Mouse (Mus musculus): ENCODE measurements around the gene Rab3a. TPM values are rescaled to one million over a fixed set of nuclear protein-coding genes. Genes with fewer than 3 reads are reported as not detected.
A peak's percentile ranks its signal among the peaks of the same experiment; 100 is the strongest.

The Rab3a gene
- polyA plus RNA-seq, 1 experiment from 2014 or later: 355 TPM

- 3% methylated on average over 48 of the region's 48 CpGs for WGBS
- Histone ChIP-seq H3K4me1 (replicated peaks) (peaks cover 17% of the 10 kb centered on the region), H3K9me3 (no peaks in the 10 kb centered on the region), H3K4me3 (peak overlapping the region; percentile 34), H3K36me3 (no peaks in the 10 kb centered on the region), H3K9ac (peak overlapping the region; percentile 65), H3K4me2 (peak overlapping the region; percentile 52), H3K27me3 (peaks cover 89% of the 10 kb centered on the region), H3K27ac (no peak overlapping the region)
- ATAC-seq (ENCODE audit: low FRiP score): peak; percentile 30; the same call in 1 of the 2 replicates
These were observed 10.6 kb upstream of the Rab3a start for GRCm38 (mm10) chr8:70743656-70744590.

DNA sequence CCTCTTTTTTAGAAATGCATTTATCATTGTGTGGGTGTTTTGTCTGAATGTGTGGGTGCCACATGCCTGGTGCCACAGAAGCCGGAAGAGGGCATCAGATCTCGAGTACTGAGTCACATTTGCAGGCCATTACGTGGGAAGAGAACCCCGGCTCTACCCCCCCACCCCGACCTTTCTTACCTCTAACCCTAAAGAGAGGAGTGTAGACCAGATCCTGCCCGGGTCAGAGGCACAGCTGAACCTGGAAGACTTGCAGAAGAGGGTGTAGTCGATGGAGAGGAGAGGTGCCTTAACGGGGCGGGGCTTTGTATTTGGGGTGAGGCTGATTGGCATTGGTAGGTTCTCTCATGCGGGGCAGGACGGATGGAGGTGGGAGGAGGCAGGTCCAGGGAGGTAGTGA is 9.7 kb upstream of the Rab3a start:
- Histone ChIP-seq H3K4me2 (no peak overlapping the region), H3K27me3 (peaks cover 98% of the 10 kb centered on the region)

GRCm38 (mm10) chr8:70745691-70746220 is 8.7 kb upstream of the Rab3a start:
- Histone ChIP-seq H3K9ac (no peak overlapping the region), H3K4me2 (no peak overlapping the region), H3K36me3 (no peaks in the 10 kb centered on the region), H3K4me1 (replicated peaks) (peaks cover 17% of the 10 kb centered on the region), H3K4me3 (no peak overlapping the region), H3K27ac (no peak overlapping the region), H3K9me3 (no peaks in the 10 kb centered on the region), H3K27me3 (peaks cover 91% of the 10 kb centered on the region)
- no peak for ATAC-seq (ENCODE audit: low FRiP score)
- 63% methylated on average over 19 of the region's 19 CpGs for WGBS

More for the DNA sequence above, 9.7 kb upstream of the Rab3a start:
- H3K27ac ChIP-seq: no peak overlapping the region
- no peak for ATAC-seq (ENCODE audit: low FRiP score)
- H3K36me3 ChIP-seq: no peaks in the 10 kb centered on the region
- no peaks in the 10 kb centered on the region for H3K9me3 ChIP-seq
- H3K4me3 ChIP-seq: no peak overlapping the region
- no peak overlapping the region for H3K9ac ChIP-seq
- WGBS: 58% methylated on average over 11 of the region's 11 CpGs
- H3K4me1 ChIP-seq (replicated peaks): peaks cover 17% of the 10 kb centered on the region

DNA sequence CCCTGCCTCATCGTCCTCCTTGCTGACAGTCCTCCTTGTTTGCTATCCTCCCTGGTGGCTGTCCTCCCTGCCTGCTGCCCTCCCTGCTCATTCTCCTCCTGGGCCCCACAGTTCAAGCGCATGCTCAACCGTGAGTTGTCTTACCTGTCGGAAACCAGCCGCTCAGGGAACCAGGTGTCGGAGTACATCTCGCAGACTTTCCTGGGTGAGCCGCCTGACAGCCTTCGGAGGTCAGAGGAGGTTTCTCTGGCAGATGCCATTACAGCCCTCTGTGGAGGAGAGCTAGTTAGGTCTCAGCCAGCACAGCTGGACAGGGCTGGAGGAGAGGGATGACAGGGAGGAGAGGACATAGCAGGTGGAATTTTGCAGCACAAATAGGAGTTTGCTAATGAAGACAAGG is 7.8 kb upstream of the Rab3a start:
- no peaks in the 10 kb centered on the region for H3K9me3 ChIP-seq
- H3K27ac ChIP-seq: no peak overlapping the region
- no peak overlapping the region for H3K4me3 ChIP-seq
- H3K27me3 ChIP-seq: peaks cover 82% of the 10 kb centered on the region
- no peak overlapping the region for H3K4me2 ChIP-seq
- H3K4me1 ChIP-seq (replicated peaks): peaks cover 17% of the 10 kb centered on the region
- H3K9ac ChIP-seq: peak overlapping the region; percentile 35
- 73% methylated on average over 9 of the region's 9 CpGs for WGBS
- no peaks in the 10 kb centered on the region for H3K36me3 ChIP-seq
- no peak for ATAC-seq (ENCODE audit: low FRiP score)

- no peak for ATAC-seq (ENCODE audit: low FRiP score)
- Histone ChIP-seq H3K9me3 (no peaks in the 10 kb centered on the region), H3K36me3 (no peaks in the 10 kb centered on the region), H3K9ac (no peak overlapping the region), H3K4me1 (replicated peaks) (peaks cover 17% of the 10 kb centered on the region), H3K4me2 (no peak overlapping the region), H3K27me3 (peaks cover 75% of the 10 kb centered on the region), H3K27ac (no peak overlapping the region), H3K4me3 (no peak overlapping the region)
- WGBS: 86% methylated on average over 18 of the region's 18 CpGs
These were observed 7.1 kb upstream of the Rab3a start for GRCm38 (mm10) chr8:70747211-70747890.

DNA sequence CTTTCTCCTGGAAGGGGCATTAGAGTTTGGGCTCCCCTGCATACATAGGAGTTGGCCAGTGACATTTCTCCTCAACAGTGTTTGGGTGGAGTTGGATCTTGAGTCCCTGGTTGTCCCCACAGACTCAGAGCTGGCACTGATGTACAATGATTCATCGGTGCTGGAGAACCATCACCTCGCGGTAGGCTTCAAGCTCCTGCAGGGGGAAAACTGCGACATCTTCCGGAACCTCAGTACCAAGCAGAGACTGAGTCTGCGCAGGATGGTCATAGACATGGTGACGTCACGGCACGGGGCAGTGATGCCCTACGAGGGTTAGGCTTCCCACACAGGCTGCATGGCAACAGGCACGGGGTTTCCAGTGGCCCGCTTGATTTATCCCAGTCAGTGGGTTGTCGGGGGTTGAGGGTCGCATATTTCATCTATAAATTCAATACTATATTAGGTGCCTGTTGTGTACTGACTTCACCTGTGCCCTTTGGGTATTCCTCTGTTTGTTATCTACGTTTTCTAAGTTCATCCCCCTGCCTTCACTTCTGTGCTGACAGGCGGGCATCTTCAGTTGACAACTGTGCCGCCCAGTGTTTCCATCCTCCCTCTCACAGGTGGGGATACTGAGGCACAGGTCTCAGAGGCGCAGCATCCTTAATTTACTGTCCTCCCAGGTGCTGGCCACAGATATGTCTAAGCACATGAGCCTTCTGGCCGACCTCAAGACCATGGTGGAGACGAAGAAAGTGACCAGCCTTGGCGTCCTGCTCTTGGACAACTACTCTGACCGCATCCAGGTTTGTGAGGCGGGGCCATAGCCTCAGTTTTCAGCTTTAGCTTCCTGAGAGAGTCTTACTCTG is 6.0 kb upstream of the Rab3a start:
- Histone ChIP-seq H3K4me2 (no peak overlapping the region), H3K36me3 (no peaks in the 10 kb centered on the region), H3K4me1 (replicated peaks) (peaks cover 16% of the 10 kb centered on the region), H3K9ac (no peak overlapping the region), H3K9me3 (no peaks in the 10 kb centered on the region), H3K27me3 (peaks cover 64% of the 10 kb centered on the region), H3K4me3 (no peak overlapping the region), H3K27ac (no peak overlapping the region)
- no peak for ATAC-seq (ENCODE audit: low FRiP score)
- 87% methylated on average over 23 of the region's 23 CpGs for WGBS

DNA sequence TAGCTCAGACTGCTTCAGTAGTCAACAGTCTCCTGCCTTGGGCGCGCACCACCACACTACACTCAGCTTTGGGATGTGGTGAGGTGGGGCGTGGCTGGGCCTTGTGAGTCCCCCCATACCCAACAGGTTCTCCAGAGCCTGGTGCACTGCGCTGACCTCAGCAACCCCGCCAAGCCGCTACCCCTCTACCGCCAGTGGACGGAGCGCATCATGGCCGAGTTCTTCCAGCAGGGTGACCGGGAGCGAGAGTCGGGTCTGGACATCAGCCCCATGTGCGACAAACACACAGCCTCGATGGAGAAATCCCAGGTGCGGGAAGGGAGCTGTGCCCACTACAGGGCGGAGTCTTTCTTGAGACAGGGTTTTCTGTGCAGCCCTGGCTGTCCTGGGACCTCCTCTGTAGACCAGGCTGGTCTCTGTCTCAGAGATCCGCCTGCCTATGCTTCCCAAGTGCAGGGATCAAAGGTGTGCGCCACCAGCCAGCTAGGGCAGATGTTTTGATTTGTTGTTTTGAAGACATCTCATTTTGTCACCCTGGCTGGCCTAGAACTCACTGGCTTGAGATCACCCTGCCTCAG is 5.3 kb upstream of the Rab3a start:
- no peak overlapping the region for H3K9ac ChIP-seq
- no peak overlapping the region for H3K4me3 ChIP-seq
- H3K36me3 ChIP-seq: no peaks in the 10 kb centered on the region
- H3K9me3 ChIP-seq: no peaks in the 10 kb centered on the region
- no peak for ATAC-seq (ENCODE audit: low FRiP score)
- WGBS: 82% methylated on average over 19 of the region's 19 CpGs
- H3K27ac ChIP-seq: no peak overlapping the region
- peaks cover 12% of the 10 kb centered on the region for H3K4me1 ChIP-seq (replicated peaks)
- peaks cover 57% of the 10 kb centered on the region for H3K27me3 ChIP-seq
- H3K4me2 ChIP-seq: no peak overlapping the region

DNA sequence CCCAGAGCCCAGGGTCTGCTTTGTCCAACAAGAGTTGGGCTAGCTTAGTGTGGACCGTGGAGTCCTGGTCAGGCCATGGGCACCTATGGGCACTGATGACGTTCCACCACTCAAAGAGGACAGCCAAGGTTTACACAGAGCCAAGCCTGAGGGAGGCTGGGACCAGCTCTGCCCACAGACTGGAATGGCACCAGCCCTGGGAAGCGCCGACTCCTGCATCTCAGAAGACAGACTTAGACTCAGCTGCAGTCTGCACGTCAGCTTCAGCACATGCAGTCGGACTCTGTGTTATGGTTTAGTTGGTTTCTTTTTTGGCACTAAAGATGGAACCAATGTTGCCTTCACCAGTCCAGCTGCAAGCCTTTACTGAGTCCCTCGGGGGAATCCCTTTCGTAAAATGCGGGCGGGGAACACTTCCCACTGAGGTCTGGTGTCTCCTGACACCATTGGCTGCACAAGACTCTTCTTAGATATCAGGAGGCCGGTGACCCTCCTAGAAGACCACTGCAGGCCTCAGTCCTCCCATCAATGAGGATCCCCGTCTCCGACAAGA is 4.3 kb upstream of the Rab3a start:
- H3K9me3 ChIP-seq: no peaks in the 10 kb centered on the region
- 84% methylated on average over 13 of the region's 13 CpGs for WGBS
- H3K27me3 ChIP-seq: peaks cover 47% of the 10 kb centered on the region
- ATAC-seq (ENCODE audit: low FRiP score): no peak
- peaks cover 12% of the 10 kb centered on the region for H3K4me1 ChIP-seq (replicated peaks)
- H3K4me3 ChIP-seq: no peak overlapping the region
- no peak overlapping the region for H3K27ac ChIP-seq
- H3K36me3 ChIP-seq: no peaks in the 10 kb centered on the region
- H3K4me2 ChIP-seq: no peak overlapping the region
- no peak overlapping the region for H3K9ac ChIP-seq

- Histone ChIP-seq H3K4me3 (no peak overlapping the region), H3K9ac (no peak overlapping the region), H3K4me2 (no peak overlapping the region)
These were observed 2.3 kb upstream of the Rab3a start for GRCm38 (mm10) chr8:70752000-70752764.

DNA sequence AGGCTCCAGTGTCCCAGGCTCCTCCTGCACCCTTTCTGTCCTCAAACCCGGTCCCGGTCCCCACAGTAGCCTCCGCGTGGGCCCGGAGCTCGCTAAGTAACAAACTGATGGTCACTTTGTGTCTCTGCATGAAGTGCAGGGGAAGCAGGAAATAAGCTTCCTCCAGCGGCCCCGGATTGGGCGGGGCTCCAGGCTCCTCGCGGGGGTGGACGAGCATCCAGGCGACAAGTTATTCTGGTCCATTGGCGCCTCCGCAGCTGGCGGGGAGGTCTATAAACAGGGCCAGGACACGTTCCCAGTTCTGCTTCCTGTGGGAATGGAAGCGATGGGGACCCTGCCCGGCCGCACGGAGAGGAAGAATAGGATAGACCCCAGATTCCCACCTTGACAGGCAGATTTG is 1.3 kb upstream of the Rab3a start:
- 38% methylated on average over 21 of the region's 21 CpGs for WGBS
- no peaks in the 10 kb centered on the region for H3K9me3 ChIP-seq

More at GRCm38 (mm10) chr8:70752000-70752764, 2.3 kb upstream of the Rab3a start:
- H3K27me3 ChIP-seq: peaks cover 27% of the 10 kb centered on the region
- peak overlapping the region; percentile 45; the same call in 1 of the 2 replicates for H3K27ac ChIP-seq
- 37% methylated on average over 11 of the region's 11 CpGs for WGBS
- no peaks in the 10 kb centered on the region for H3K9me3 ChIP-seq
- H3K4me1 ChIP-seq (replicated peaks): peaks cover 31% of the 10 kb centered on the region
- ATAC-seq (ENCODE audit: low FRiP score): no peak
- peaks cover 14% of the 10 kb centered on the region for H3K36me3 ChIP-seq

More for the DNA sequence above, 1.3 kb upstream of the Rab3a start:
- peak overlapping the region; percentile 45; the same call in 1 of the 2 replicates for H3K27ac ChIP-seq
- peak overlapping the region; percentile 13; the same call in 1 of the 2 replicates for H3K9ac ChIP-seq
- ATAC-seq (ENCODE audit: low FRiP score): no peak
- H3K36me3 ChIP-seq: peaks cover 24% of the 10 kb centered on the region
- peaks cover 41% of the 10 kb centered on the region for H3K4me1 ChIP-seq (replicated peaks)
- H3K27me3 ChIP-seq: peaks cover 17% of the 10 kb centered on the region
- H3K4me3 ChIP-seq: no peak overlapping the region
- H3K4me2 ChIP-seq: peak overlapping the region; percentile 4; the same call in 1 of the 2 replicates
